8 mouse cellular contexts compared by ENCODE assay signal in the genomic region with DNA sequence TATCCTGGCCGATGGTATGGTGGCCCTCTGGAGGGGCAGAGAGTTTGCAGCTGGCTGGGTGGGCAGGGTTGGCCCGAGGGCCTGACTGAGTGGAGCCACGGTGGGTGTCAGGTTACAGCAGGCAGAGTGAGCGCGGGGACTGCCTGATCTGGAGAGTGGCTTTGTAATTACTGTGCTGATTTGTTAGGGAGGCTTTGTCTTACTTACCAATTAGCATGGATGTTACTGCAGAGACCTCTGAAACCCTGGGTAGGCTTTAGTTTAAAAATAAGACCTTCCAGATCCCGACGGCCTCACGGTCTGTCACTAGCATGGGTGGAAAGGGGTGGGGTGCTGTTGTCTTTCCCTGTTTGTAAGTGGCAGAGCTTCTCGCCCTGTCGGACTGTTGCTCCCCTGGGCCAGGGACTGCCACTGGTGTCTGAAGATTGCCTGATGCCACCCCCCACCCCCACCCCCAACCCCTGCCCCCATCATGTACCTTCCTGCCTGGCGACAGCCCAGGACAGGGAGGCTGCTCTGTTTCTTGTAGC.
DNase-seq lines count a peak whose midpoint lies in the region; ATAC-seq lines count a peak whose summit lies in the region.

No protein-coding gene starts in this region.

- H3K27me3 ChIP-seq in heart, embryonic 12.5 days (replicated peaks): no peaks in the 10 kb centered on the region
- no peaks in the 10 kb centered on the region for H3K27me3 ChIP-seq in midbrain, embryonic 16.5 days (ENCODE audit: control insufficient read depth, insufficient read depth, low read depth, low read length)

- H3K36me3 ChIP-seq in heart, embryonic 12.5 days: no peaks in the 10 kb centered on the region
- H3K36me3 ChIP-seq in midbrain, embryonic 16.5 days (ENCODE audit: control insufficient read depth, insufficient read depth, low read length): no peaks in the 10 kb centered on the region

- H3K9me3 ChIP-seq in heart, embryonic 12.5 days (replicated peaks): no peaks in the 10 kb centered on the region
- H3K9me3 ChIP-seq in midbrain, embryonic 16.5 days (replicated peaks; ENCODE audit: control insufficient read depth, low read length, poor library complexity, severe bottlenecking): no peaks in the 10 kb centered on the region

- H3K27ac ChIP-seq in heart, embryonic 12.5 days (ENCODE audit: poor library complexity, severe bottlenecking): peak overlapping the region; percentile 84
- H3K27ac ChIP-seq in midbrain, embryonic 16.5 days (ENCODE audit: low read length): no peak overlapping the region; the same call in 1 of the 2 replicates

- peak; percentile 76 for ATAC-seq in heart, embryonic 12.5 days (ENCODE audit: insufficient number of reproducible peaks, low FRiP score)
- ATAC-seq in midbrain, embryonic 16.5 days: peak; percentile 73
- ATAC-seq in erythroblast, adult 5-6 weeks (replicated peaks; ENCODE audit: low FRiP score, poor library complexity, severe bottlenecking): no peak

- WGBS in heart, embryonic 12.5 days: 3% methylated on average over 11 of the region's 11 CpGs
- WGBS in midbrain, embryonic 16.5 days: 5% methylated on average over 11 of the region's 11 CpGs

- H3K4me1 ChIP-seq in heart, embryonic 12.5 days (replicated peaks): peaks cover 60% of the 10 kb centered on the region
- peaks cover 14% of the 10 kb centered on the region for H3K4me1 ChIP-seq in midbrain, embryonic 16.5 days (ENCODE audit: control insufficient read depth, insufficient read depth, low read length)

- peak; percentile 68 for DNase-seq in ES-CJ7 (ENCODE audit: low read depth, low spot score)
- peak; percentile 88 for DNase-seq in embryo, embryonic 11 days
- peak; percentile 77 to 85 for DNase-seq in kidney, postnatal 4 days
- DNase-seq in B cell, adult 2 months: no peak
- no peak for DNase-seq in cerebellum, adult 11 months

- H3K4me3 ChIP-seq in heart, embryonic 12.5 days: peak overlapping the region; percentile 39
- H3K4me3 ChIP-seq in midbrain, embryonic 16.5 days (ENCODE audit: low read depth, low read length): no peak overlapping the region

- peak overlapping the region; percentile 74 for H3K9ac ChIP-seq in heart, embryonic 12.5 days
- H3K9ac ChIP-seq in midbrain, embryonic 16.5 days (ENCODE audit: low read depth, low read length): peak overlapping the region; percentile 33

- peak overlapping the region; percentile 71 for H3K4me2 ChIP-seq in heart, embryonic 12.5 days
- peak overlapping the region; percentile 25 for H3K4me2 ChIP-seq in midbrain, embryonic 16.5 days (ENCODE audit: low read length)

Comparison
In these comparisons a context has a peak if more than half of its experiments do, and no peak if none do; other contexts are left out.
1. DNase-seq: peak in ES-CJ7 (single experiment), embryo, embryonic 11 days (single experiment) and kidney, postnatal 4 days (2 of 2); none in B cell, adult 2 months (0 of 2) and cerebellum, adult 11 months (single experiment).